Mouse (Mus musculus): ENCODE data around the gene Pdcd1lg2.

The Pdcd1lg2 gene

DNA sequence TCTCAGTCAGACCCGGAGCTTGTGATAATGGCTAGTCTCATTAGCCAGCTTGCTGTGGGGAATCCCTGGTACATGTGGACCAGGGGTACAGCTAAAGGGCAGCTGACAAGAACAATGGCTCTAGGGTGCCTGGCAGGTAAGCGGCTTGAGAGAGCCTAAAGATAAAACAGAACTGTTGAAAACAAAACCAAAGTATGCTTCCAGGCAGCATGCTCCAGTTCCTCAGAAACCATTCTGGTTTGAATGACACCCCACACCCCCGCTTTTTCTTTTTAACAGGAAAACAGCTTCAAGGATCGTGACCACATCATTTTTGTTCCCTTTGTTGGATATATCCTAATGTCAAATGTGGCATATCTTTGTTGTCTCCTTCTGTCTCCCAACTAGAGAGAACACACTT, at the start of gene Pdcd1lg2:
Pdcd1lg2 (plus strand) TSS at position 301 of the 400 bp plus-strand sequence.
- DNase-seq (ENCODE audit: low read depth, low spot score): no peak

DNA sequence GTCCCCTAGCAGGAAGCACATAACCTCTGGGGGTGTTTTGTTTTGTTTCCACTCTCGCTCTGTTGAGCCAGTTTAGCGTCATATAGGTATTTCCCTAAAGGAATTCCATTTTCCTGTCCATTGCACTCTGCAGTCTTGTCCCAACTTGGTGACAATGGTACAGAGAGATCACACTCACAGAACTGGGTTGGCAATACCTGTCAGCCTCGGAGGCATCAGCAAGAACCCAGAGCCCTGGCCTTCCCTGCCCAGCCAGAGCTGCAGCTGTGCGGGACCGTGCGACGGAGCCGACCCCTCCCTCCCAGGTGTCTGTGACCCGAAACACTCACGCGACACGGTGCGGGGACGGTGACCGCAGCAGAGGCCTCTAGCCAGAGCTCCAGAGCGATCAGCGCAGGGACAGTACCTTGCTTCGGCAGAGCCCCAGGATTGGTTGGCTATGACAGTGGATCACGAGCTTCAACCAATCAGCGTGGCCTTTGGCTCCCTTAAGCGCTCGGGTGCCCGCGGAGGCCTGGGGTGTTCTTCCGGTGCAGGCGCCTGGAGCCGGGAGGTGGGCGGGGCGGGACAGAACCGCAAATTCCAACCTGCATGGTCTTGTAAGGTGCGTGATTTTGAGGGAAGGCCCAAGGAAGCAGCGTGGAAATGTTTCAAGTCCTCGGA, 49.1 kb upstream of the Pdcd1lg2 start:
- peak; percentile 88 for DNase-seq (ENCODE audit: low read depth, low spot score)

DNA sequence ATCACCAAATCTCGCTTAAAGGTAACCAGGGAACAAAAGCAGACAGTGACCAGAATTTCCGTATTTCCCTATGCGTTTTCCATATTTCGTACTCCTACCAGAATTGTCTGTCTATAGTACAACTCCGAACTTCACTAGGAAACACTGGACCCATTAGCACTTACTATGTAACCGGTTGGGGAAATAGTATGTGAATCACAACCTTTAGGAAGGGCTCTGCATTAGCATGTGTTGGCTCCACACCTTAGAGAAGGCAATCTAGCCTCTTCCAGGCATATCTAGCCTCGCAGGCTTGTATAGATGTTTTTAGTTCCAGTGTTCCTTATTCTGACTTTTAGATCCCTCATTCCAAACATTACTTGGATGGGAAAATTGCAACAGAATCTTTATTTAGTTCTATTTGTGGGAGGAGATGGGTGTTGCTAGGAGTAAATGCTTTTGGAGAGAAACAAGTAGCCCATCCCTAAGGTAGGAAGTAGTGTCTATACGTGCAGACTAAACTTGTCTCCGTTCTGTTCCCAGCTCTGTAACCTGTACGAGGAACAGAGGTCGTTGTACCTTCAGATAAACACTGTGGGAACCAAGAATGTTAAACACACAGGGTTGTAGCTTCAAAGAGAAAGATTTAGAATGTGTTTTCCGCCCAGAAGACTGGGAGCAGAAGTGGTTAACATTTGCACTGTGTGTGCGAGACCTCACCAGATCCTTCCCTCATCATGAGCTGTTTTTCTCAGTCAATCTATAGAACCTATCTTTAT, 48.4 kb upstream of the Pdcd1lg2 start:
- DNase-seq (ENCODE audit: low read depth, low spot score): no peak

- no peak for DNase-seq (ENCODE audit: low read depth, low spot score)
These were observed 47.2 kb upstream of the Pdcd1lg2 start for GRCm38 (mm10) chr19:29363557-29363956.

GRCm38 (mm10) chr19:29364076-29364475, 46.6 kb upstream of the Pdcd1lg2 start:
- DNase-seq (ENCODE audit: low read depth, low spot score): no peak

- no peak for DNase-seq (ENCODE audit: low read depth, low spot score)
These were observed 45.6 kb upstream of the Pdcd1lg2 start for GRCm38 (mm10) chr19:29365105-29365504.

DNA sequence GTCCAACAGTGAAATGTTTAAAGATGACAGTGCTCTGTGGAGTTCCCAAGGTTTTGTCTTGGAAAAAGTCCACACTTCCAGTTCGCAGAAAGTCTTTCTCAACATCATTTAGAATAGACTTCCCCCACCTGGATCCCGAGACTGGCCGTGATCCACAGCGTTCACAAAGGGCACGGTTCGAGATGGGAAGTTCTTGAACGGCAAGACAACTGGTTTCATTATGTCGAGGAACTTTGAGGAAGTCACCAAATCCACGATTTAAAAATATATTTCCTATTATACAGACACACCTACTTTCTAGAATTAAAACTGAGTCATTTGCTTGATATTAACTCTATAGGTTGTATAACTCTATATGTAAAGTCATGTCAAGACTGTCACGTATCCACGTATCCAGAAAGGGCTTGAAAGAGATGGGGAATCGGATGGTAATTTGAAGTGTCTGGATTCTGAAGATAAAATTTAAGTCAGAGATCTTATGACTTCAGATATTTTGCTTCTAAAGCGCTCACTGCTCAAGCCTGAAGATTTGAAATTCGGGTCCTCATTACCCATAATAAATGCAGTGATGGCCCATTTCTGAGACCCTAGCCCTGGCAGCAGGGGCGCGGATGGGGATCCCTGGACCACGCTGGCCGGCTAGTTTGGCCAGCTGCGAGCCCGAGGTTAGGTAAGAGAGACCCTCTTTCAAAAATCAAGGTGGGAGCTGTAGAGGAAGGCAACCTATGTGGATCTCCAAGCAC, 44.3 kb upstream of the Pdcd1lg2 start:
- DNase-seq (ENCODE audit: low read depth, low spot score): no peak

DNA sequence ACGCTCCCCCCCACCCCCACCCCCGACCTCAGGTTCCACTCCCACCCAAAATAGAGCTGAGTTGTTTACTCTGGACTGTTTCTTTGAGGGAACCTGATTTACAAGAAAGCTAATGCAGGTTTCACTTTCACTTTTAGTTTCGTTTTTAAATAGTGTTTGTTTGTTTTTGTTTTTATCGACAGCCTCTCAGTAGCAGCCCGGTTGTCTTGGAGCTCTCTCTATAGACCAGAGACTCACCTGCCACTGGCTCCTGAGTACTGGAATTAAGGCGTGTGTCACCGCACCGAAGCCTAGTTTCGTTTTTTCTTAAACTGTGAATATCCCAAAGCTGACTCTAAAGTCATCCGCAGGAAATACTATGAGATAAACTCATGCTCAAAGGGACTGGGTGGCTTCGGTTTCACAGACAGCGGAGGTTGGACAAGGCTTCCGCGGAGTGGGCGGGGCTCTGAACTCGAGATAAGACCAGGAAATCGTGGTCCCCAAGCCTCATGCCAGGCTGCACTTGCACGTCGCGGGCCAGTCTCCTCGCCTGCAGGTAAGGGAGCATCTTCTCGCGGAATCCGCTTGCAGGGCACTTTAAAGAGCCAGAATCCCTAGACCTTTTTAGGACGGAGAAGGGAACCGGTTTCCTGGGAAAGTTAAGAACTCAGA, 43.6 kb upstream of the Pdcd1lg2 start, which contains the start of the genes Plgrkt and Cd274:
Plgrkt (minus strand) TSS at position 422 of the 654 bp plus-strand sequence.
Cd274 (plus strand) TSS at position 487 of the 654 bp plus-strand sequence.
- no peak for DNase-seq (ENCODE audit: low read depth, low spot score)

GRCm38 (mm10) chr19:29368041-29368440, 42.7 kb upstream of the Pdcd1lg2 start:
- DNase-seq (ENCODE audit: low read depth, low spot score): no peak

DNA sequence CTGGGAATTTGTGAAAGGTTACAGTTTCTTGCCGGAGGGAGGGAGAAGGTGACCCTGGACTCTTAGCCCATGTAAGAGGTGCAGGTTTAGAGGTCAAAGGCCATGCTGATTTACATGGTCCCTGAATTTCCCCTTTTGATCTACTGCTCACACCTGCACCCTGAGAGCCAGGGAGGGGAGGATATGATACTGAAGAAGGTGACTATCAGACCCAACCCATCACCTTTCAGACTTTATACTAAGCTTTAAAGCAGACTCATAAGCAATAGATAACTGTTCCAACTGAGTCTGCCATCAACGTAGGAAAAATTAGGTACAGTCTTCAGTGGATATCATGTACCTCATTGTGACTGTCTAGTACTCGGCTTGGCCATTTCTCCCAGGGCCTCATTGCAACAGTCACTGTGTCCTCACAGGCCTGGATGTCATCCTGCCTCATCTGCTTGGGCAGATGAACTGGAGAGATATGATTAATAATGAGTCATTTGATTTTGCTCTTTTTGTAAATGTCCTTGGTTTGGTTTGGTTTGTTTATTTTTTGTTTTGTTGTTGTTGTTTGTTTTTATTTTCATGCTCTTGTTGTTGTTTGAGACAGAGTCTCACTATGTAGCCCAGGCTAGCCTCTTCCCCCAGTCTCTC, 41.9 kb upstream of the Pdcd1lg2 start:
- DNase-seq (ENCODE audit: low read depth, low spot score): no peak

GRCm38 (mm10) chr19:29370112-29370511, 40.6 kb upstream of the Pdcd1lg2 start:
- DNase-seq (ENCODE audit: low read depth, low spot score): no peak

DNA sequence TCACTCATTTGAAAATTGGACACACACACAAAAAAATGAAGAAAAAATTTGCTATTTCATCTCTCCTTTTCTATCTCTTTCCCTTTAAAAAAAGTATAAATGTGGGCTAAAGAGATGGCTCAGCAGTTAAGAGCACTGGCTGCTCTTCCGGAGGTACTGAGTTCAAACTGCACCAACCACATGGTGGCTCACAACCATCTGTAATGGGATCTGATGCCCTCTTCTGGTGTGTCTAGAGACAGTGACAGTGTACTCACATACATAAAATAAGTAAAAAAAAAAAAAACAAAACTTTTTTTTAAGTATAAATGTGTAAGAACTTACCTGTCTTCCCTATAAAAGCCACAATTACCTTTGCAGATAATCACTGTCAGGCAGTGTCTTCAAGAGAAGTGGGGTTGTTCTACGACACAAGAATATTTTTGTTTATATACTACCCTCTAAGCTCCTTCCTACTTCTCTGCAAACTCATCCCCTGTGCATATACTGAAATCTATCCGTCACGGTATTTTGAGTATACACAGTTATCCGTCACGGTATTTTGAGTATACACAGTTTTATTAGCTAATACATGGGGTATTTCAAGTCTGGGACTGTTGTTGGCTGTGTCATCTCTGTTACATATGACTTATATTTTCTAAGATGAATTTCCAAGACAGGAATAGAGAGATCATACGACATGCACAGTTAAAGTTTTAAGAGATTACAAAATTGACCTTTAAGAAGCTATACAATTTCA, 40.0 kb upstream of the Pdcd1lg2 start:
- DNase-seq (ENCODE audit: low read depth, low spot score): no peak

- no peak for DNase-seq (ENCODE audit: low read depth, low spot score)
These were observed 39.2 kb upstream of the Pdcd1lg2 start for GRCm38 (mm10) chr19:29371284-29372081.

- no peak for DNase-seq (ENCODE audit: low read depth, low spot score)
These were observed 38.6 kb upstream of the Pdcd1lg2 start for GRCm38 (mm10) chr19:29372138-29372537.

GRCm38 (mm10) chr19:29372621-29373020, 38.1 kb upstream of the Pdcd1lg2 start:
- DNase-seq (ENCODE audit: low read depth, low spot score): no peak

DNA sequence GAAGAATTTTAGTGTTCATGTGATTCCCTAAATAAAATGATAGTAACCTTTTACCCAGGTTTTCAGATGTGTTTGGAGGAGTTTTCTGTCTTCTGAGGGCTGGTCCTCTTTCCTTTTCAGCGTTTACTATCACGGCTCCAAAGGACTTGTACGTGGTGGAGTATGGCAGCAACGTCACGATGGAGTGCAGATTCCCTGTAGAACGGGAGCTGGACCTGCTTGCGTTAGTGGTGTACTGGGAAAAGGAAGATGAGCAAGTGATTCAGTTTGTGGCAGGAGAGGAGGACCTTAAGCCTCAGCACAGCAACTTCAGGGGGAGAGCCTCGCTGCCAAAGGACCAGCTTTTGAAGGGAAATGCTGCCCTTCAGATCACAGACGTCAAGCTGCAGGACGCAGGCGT, 37.3 kb upstream of the Pdcd1lg2 start:
- no peak for DNase-seq (ENCODE audit: low read depth, low spot score)

DNA sequence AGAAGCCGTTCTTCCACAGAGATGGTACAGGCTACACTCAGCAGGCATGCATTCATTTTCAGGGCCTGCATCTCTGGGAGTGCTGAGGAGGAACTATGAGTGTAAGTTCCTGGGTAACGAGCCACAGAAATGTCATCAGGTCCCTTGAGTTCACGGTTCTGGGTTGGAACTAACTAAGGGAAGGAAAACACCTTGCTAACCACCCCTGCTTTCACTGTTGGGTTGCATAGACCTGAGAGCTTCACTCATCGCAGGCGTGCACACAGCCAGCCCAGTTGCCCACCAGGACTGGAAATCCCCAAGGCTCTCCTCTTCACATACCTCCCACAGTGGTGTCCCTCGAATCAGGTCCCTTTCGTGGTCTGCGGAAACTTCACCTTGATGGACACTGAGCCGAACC, 35.8 kb upstream of the Pdcd1lg2 start:
- no peak for DNase-seq (ENCODE audit: low read depth, low spot score)

- no peak for DNase-seq (ENCODE audit: low read depth, low spot score)
These were observed 34.3 kb upstream of the Pdcd1lg2 start for GRCm38 (mm10) chr19:29376382-29376781.

- no peak for DNase-seq (ENCODE audit: low read depth, low spot score)
These were observed 30.7 kb upstream of the Pdcd1lg2 start for GRCm38 (mm10) chr19:29379839-29380603.

Measured in retina, postnatal 7 days (tissue).